Mouse (Mus musculus): ENCODE measurements at regions not wholly inside any gene's neighbourhood (a gene's known extent, or its start where the extent isn't known, plus 50 kb on each side); places are given as distances from the start of the nearest gene placed in this dataset.

DNA sequence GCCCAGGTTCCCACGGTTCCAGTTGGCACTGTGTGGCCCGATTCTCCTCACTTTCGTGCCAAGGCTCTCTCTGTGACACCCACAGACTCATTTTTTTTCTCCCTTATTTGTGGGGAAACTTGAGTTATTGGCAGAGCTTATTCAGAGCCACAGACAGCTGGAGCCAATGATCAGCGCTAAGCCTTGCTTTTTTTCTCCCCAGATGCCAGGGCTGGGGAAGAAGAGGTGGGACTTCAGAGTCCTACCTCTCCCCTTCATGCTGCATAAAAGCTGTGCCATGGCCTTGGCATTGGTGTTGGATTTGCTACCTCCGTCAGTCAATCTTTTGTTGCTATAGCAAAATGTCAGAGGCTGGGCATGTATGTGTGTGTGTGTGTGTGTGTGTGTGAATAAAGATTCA, 56.5 kb upstream of the Cox10 start:
- no peak for DNase-seq (ENCODE audit: low spot score)

GRCm38 (mm10) chr11:64135308-64135591, 56.0 kb upstream of the Cox10 start:
- DNase-seq (ENCODE audit: low spot score), result no peak

GRCm38 (mm10) chr11:64134571-64135307, 55.5 kb upstream of the Cox10 start:
- DNase-seq (ENCODE audit: low spot score), result no peak

All from left cerebral cortex, adult 11 months (tissue).